Mouse (Mus musculus): ENCODE measurements at regions not wholly inside any gene's neighbourhood (a gene's known extent, or its start where the extent isn't known, plus 50 kb on each side); places are given as distances from the start of the nearest gene placed in this dataset.

DNA sequence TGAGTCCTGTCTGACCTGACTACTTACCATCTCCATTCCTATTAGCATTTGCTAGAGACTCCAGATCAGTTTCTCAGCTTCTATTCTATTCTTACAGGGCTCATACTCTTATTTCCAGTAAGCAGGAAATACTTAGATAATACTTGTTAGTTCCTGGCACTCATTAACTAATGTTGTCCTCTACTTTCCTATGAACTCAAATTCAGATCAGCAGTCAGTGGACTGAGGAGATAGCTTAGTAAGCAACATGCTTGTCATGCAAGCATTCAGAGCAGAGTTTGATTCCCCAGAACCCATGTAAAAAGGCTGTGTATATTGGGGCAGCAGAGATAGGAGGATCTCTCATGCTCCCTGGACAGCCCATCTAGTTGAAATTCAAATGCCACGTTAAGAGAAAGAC is 656.2 kb upstream of the Isx start:
- WGBS = 60% methylated on average over 1 of the region's 1 CpGs
- TF ChIP-seq CTCF (IDR thresholded peaks at IDR 0.05) = no peak
- H3K36me3 ChIP-seq (ENCODE audit: insufficient read depth, low read length) = no peaks in the 10 kb centered on the region

More for the DNA sequence above, 656.2 kb upstream of the Isx start:
- Histone ChIP-seq H3K27me3 (ENCODE audit: insufficient read depth, low read length) (no peaks in the 10 kb centered on the region), H3K4me1 (ENCODE audit: insufficient read depth, low read length) (no peaks in the 10 kb centered on the region), H3K4me2 (ENCODE audit: low read depth, low read length, poor library complexity, severe bottlenecking) (no peak overlapping the region), H3K4me3 (ENCODE audit: low read depth, low read length) (no peak overlapping the region), H3K27ac (ENCODE audit: low read depth, low read length) (no peak overlapping the region), H3K9ac (replicated peaks; ENCODE audit: low read length, poor library complexity, severe bottlenecking) (no peak overlapping the region), H3K9me3 (ENCODE audit: low read length) (no peaks in the 10 kb centered on the region)
- DNase-seq (ENCODE audit: low spot score) = no peak
- no peak for ATAC-seq (ENCODE audit: low FRiP score)
